Mouse (Mus musculus) embryonic fibroblast, embryonic 13.5 days (primary cell): Measurements from ENCODE around the gene Rab8a.

Source experiments
- CTCF ChIP-seq: IDR thresholded peaks from 2 replicates; pipeline ENCODE4 v1.5.1; 2011; ENCODE audit warnings: mild to moderate bottlenecking, control low read depth, low read length, moderate library complexity, borderline replicate concordance; ENCODE audit not compliant: insufficient read depth
- POLR2A ChIP-seq: IDR thresholded peaks from 2 replicates; pipeline ENCODE4 v1.6.1; 2011; ENCODE audit warnings: low read depth, mild to moderate bottlenecking, control low read depth, low read length, moderate library complexity

DNA sequence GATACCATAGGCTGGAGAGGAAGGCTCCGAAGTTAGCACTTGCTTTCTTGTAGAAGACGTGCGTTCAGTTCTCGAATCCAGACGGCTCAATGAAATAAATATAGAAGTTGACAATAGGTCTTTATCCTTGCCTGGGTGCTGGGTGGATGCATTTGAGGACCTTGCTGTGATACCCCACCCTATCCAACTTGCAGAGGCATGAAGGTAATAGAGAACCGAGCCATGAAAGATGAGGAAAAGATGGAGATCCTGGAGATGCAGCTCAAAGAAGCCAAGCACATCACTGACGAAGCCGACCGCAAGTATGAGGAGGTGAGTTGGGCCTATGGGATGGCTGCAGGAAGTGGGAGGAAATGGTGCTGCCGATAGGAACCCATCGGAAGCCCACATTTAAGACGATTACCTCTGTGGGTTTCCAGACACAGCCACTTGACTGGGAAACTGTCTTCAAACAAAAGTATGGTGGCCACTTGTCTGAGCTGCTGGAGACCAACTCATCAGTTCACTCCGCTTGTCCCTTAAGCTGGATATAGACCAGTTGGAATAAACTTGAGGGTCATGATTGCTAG is 17.7 kb upstream of the Rab8a start:
- no peak for TF ChIP-seq POLR2A
- TF ChIP-seq CTCF, result no peak
